Mouse (Mus musculus) testis, adult 2 months (tissue): ENCODE data around the gene Alg14.

Experiments used
- CTCF ChIP-seq: fragments of 200-500 bp; IDR thresholded peaks from 2 replicates; pipeline ENCODE4 v1.5.1; 2012; ENCODE audit warnings: low read depth, mild to moderate bottlenecking, inconsistent platforms, low read length, moderate library complexity; ENCODE audit not compliant: control insufficient read depth, insufficient read depth, insufficient replicate concordance
- POLR2A ChIP-seq: fragments of 200-500 bp; IDR thresholded peaks from 2 replicates; pipeline ENCODE4 v1.6.1; 2012; ENCODE audit warnings: low read depth, mild to moderate bottlenecking, inconsistent platforms, low read length, moderate library complexity; ENCODE audit not compliant: control insufficient read depth

- TF ChIP-seq CTCF = no peak
- TF ChIP-seq POLR2A = no peak
These were observed 30.3 kb upstream of the Alg14 start for GRCm38 (mm10) chr3:121261251-121261650.
